Mouse (Mus musculus) gastrocnemius, adult 18-20 months (tissue): ENCODE results near the gene Uqcc2. TPM values are rescaled to one million over a fixed set of nuclear protein-coding genes. Genes with fewer than 3 reads are reported as not detected.

Experiments used
- DNase-seq: peaks from one replicate; pipeline ENCODE4 v3.0.0; 2021; ENCODE audit warnings: low spot score
- long read RNA-seq, 2 experiments: library from polyadenylated mRNA; stranded (forward); transcript quantifications; one replicate each; pipeline ENCODE4 v2.0.0; 2021
- total RNA-seq, 2 experiments: library from RNA; stranded (reverse); gene quantifications; 2 replicates each; pipeline ENCODE4 v1.2.3; 2021

Uqcc2 gene
- 100 to 1,000 TPM; 426 to 428 TPM for total RNA-seq
- long read RNA-seq, experiment 1, transcript Uqcc2-201 (4 exons, 500 nt): major isoform, 233 of 234 reads
- long read RNA-seq, experiment 1, partial matches to known transcripts: 0 of 234 reads
- long read RNA-seq, experiment 1, other reads (novel, unspliced or antisense): 1 of 234 reads
- long read RNA-seq, experiment 2, transcript Uqcc2-201 (4 exons, 500 nt): major isoform, 194 of 197 reads
- long read RNA-seq, experiment 2, partial matches to known transcripts: 2 of 197 reads
- long read RNA-seq, experiment 2, other reads (novel, unspliced or antisense): 1 of 197 reads

DNA sequence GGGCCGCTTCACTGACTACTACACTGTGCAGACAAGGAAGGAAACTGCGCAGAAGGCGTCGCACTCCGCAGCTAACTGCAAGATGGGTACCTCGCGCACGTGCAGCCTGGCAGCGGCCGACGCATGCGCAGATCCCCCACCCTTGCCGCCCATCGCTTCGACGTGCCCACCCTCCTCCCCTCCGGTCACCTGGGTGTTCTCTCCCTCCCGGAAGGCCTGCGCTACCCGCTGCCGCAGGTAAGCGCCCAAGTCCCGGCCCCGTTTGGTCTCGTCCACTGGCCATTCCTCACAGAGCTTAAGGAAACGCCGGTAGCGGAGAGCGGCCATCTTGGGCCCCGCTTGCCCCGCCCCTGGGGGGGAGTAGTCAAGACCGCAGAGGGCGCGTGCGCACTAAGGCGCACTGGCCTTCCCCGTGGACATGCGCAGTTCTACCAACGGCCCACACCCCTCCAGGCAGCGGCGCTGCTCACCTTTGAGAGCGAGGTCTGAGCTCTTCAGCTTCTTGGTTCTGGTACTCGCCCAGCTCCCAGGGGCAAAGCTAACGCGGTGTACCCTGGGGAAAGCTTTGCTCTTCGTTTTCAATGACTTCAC is at the start of gene Uqcc2:
TSS of gene Uqcc2 (minus strand) at position 366 of the 591 bp plus-strand sequence.
- peak; percentile 98 for DNase-seq

DNA sequence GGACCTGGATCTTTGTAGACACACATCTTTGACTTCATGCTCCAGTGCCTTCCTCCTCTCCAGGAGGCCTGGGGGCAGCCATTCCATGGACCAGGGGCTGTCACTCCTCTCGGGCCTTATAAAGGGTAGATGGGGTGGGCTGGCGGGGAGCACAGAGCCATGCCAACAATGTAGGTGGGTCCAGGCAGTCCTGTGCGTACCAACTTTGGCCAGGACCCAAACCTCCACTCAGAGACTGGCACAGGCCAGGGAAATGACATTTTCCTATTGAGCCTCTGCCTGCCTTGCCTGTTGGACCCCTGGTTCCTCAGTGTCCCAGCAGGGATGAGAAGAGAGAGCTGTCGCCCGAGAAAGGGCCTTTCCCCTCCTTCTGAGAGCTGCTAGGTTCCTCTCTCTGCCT is 48.7 kb upstream of the Uqcc2 start:
- DNase-seq: no peak

DNA sequence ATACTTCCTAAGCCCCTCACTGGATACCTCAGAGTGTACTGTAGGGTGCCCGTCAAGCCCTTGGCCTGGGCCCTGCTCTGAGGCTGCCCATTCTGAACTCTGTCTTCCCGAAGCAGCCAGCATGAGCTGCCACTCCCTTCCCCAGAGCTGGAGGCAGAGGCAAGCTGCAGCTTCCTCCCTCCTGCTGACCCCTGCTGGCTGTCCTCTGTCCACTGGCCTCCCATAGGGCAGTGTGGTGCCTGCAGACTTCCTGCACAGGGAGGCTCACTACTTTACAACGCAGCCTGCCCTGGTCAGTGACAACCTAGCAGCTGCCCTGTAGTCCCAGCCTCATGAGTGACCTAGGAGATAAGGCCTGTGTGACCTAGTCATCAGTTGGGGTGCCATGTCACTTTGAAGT is 48.0 kb upstream of the Uqcc2 start:
- DNase-seq: peak; percentile 72

DNA sequence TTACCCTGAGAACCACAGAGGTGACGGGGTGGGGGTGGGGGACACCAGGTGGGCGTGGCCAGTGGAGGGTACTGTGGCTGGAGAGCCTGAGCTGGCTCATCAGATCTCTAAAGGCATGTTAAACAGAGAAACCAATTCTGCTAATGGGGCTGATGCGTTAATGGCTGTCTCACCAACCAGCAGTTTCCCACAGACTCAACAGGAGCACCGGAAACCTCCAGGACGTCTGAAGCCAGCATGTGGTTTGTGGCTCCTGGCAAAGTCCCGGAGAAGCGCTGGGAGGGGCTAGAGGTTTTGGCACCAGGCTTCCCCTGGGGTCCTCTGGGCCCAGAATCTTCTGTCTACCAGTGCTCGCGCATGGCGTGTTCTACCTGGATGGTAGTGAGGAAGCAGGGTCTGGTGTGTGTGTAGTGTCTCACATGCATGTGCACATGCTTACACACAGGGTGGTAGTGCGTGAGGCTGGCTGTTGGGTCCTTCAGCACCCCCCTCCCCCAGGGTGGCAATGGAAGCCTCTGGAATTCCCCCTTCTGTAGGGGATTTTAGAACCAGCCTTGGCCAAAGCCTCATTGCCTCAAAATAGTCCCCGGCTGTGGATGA is 46.1 kb upstream of the Uqcc2 start:
- DNase-seq: no peak

DNA sequence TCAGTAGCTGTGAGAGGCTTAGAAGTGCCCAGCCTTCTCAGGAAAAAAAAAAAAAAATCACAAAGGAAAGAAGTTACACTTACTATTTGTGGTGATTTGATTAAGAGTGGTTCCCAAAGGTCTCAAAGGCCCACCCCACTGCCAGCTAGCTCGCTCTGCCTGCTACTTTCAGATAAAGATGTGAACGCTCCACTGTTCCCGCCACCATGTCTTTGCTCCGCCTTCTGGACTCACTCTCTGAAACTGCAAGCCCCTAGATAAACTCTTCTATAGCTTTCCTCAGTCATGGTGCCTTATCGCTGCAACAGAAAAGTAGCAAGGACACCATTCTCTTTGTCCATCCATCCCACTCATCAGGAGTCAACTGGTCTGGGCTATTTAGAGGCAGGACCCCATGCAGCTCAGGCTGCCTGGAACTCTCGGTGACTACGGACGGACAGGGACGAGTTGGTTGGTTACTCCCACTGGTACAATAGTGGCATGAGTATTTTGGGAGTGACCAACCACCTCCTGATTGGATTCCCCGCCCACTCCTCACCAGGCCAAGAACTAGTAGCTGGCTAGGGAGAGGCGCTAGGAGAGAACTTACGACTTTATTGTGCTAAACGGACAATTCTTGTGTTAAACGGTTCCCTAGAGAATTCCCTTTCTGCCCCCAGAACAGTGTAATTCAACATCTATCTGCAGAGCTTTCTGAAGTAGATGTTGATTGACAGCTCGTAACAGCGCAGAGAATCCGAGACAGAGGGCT is 44.9 kb upstream of the Uqcc2 start:
- no peak for DNase-seq

DNA sequence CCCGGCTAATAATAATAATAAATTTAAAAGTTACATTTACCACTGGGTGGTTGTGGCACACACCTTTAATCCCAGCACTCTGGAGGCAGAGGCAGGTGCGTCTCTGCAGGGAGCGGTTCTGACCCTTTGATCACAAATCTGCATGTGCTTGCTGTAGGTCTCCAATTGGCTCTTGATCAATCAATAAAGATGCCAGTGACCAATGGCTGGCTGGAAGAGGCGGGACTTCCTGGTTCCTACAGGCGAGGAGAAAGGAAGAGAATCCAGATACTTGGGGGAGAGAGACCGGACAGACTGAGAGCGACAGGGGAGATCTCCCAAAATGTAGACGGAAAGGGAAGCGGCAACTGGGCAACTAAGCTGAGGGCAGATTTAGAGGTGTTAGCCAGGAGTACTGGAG is 44.3 kb upstream of the Uqcc2 start:
- DNase-seq: no peak

DNA sequence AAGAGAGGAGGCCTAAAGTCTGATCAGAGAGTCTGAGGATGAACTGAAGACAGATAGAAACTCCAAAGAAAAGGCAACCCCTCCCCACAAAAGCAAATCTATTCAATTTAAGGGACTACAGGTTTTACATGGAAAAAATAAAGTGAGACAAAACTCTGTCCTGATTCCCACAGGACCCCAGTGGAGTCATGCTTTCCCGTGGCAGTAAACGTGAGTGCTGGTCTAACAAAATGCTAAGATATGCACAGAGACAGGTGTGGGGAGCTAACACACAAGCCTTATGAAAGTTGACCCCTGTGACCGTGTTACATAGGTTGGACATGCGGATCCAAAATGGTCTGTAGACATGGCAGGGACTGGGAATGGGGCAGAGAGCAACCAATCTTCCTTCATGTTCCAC is 43.0 kb upstream of the Uqcc2 start:
- no peak for DNase-seq

DNA sequence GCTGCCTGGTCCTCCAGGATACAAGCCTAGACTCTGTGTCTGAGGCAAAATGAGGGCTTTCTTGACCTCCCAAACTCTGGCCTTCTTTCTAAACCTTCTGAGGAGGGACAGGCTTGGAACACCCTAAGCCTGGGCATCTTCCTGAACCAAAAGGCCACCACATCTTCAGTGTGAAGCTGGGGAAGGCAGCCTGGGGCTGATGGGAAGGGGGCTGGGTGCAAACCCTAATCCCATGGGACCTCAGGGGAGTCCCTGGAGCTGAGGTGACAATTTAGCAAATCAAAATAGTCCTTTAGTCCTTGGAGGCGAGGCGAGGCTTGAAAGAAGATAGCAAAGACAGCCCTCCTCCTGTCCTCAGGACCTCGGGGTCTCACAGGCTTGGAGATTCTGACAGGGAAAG is 42.6 kb upstream of the Uqcc2 start:
- no peak for DNase-seq

DNA sequence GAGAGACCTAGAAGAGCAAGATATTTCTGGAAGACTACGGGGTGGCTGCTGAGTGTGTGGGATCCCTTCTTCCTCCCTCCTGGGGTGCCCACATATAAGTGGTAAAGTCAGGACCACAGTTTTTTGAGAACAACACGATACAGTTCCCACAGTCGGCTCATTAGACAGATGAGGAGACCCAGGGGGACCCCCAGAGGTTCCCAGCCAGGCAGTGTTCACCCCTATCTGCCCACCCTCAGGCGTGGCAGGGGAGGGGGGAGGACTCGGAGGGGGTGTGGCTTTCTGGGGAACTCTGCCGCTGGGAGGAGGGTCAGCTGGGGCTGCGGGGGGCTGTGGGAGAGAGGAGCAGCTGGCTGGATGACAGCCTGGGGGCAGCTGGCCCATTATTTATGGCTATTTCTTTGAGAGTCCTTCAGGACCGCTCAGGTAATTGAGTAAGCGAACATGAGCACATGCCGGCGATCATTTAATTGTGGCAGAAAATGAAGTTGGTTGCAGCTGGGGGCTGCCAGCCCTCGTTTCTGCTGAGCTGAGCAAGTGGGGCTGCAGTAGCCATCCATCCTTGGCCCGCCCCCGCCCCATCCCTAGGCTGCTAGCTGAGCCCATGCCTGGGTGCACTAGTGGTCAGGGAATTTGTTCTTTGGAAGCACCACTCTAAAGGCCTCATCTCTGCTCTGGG is 41.6 kb upstream of the Uqcc2 start:
- no peak for DNase-seq

DNA sequence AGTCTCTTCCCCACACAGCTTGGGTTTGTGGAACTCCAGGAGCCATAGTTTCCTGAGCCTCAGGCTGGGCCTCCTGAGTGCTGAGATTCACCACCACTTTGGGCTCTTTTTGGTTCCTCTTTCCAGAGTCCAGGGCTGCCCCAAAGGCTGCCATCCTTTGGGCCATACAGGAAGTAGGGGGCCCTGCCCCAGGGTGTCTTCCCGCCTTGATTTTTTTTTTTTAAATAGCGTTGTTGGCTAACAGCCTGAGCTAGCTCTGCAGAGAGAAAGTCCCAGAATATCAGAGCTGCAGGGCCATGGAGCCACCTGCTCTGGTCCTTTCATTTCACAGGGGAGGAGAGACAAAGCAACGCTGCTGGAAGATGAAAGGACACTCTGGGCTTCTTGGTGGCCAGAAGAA is 40.0 kb upstream of the Uqcc2 start:
- DNase-seq: no peak

DNA sequence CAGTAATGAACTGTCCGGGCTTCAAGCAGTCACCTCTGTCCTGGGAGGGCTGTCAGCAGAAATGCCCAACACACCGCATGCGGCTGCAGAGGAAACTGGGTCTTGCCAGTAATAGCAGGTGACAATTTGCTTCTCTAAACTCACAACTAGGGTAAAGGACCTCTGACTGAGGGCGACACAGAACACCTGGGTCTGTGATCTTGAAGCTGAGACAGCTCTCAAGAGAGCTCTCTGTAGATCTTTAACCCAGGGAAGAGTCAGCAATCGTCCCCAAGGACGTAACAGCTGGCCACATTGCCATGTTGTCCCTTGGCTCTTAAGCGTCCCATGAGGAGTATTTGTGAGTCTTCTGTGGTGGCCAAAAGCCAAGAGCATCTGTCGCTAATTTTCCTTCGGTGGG is 38.7 kb upstream of the Uqcc2 start:
- DNase-seq: no peak

DNA sequence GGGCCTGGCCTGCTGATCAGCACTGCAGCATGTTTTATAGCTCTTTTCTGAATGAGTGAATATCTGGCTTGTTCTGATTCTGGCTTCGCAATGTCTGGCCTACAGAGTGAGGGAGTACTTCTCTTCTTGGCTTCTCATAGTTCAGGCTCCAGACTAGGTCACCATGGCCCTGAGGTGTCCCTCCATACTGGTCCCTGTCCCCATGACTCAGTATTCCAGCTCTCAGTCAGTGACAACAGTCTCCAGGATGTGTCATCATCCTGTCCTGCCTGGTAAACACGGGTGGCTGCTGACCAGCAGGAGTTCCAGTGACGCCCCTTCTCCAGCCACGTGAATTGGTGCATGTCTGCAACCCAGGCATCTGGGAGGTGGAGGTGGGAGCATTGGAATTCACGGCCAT is 37.4 kb upstream of the Uqcc2 start:
- DNase-seq: no peak

DNA sequence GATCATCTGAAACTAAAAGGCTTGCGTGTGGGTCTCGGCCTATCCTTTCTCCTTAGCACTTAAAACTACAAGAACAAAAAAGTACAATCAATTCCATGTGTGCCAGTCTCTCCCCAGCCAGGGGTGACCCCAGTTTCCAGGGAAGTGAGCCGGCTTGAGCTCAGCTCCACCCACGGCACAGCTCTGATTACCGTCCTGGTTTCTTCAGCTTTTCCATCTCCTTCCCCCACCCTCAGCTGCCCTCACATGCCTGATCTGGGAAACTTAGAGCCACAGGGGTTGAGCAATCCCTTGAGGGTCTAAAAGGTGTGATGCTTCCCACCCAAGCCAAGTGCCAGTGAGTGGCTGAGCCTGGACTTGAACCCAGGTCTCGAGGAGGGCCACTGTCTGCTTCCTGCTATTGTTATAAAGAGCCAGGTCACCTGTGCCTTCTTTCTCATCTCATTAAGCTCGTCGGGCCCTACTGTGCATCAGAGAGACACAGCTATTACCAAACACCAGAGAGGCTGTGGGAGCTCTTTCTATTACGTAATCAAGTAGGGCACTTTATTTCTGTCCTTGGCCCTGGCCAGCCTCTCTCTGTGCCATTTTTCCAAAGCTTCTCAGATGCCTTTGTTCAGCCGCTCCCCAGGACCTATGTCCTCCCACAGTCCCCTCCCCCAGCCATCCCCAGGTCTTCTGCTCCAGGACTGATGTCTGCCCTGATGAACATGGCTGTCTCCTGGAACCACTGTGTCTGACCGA is 36.4 kb upstream of the Uqcc2 start:
- DNase-seq: no peak

DNA sequence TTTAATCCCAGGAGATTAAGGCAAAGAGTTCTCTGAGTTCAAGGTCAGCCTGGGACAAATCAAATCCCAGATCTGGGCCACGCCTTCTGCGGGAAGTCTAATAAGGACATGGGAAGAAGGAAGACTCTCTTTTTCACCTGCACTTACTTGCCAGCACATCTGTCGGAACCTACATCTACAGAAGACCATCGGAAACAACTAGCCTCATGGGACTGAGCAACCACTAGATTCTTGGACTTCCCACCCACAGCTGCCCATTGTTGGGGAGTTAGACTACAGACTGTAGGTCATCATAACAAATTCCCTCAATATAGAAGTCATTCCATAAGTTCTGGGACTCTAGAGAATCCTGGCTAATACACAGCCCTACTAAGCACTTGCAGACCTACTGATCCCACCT is 34.9 kb upstream of the Uqcc2 start:
- no peak for DNase-seq

DNA sequence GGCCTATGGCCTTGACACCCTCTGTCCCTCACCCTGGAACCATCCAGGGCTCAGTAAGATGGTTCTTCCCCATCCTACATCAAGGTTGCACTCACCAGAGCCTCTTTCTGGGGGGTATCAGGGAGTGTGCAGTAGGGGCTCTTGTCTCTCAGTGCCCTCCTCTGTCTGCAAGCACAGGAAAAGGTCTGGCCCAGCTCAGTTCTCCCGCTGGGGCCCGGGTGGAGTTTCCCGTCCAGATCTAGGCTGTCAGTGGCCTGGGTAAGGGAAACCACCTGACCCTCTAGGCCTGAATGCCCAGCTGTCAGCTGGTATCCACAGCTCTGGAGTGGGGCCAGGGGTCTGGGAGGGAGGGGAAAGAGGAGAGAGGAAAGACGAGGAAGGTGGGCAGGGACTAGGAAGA is 33.8 kb upstream of the Uqcc2 start, which contains the start of gene Ip6k3:
TSS of gene Ip6k3 (minus strand) at position 251 of the 400 bp plus-strand sequence.
- peak; percentile 80 for DNase-seq

DNA sequence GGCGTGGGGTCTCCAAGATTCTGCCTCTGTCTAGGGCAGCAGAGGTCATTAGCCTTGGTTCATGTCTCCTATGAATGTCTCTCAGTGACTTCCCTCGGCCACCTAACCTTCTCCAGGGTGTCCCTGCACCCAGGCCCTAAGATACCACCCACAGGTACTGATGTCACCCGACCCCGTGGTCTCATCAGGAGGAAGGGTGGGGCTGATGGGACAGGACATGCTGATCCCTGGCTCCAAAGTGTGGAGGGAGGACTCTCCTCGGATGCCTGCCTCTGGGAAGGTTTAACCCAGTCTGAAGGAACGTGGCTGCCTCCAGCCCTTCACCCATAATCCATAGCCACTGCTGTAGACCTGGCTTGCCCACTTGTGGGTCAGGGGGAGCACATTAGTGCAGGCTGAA is 33.2 kb upstream of the Uqcc2 start:
- peak; percentile 79 for DNase-seq

DNA sequence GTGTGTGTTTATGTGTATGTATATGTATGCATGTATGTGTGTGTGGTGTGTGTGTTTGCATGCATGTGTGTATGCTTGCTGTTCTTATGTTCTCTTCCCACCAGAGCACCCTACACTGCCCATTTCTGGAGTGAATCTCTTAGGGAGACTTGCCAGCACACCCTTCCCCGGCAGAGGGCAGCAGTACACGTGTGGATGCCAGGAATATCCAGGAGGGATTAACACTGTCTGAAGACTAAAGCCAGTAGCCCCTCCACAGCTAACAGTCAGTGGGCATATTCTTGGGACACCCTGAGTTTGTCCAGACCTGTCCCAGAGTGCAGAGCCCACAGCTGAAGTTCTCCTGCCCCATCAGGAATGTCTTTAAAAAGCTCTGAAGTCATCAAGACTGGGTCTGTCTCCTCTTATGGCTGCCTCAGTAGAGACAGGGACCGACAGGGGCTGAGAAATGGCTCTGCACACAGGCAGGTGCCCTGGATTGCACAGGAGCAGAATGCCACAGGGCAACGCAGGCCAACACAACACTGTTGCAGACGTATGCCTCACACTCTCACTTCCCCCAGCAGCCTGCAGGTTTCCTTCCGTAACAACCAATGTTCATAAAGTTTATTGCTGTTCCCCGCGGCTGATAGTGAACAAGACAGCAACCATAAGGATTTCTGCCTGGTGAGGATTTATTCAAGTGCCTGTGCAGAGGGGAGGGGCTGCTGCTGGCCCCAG is 31.5 kb upstream of the Uqcc2 start:
- peak; percentile 69 for DNase-seq

DNA sequence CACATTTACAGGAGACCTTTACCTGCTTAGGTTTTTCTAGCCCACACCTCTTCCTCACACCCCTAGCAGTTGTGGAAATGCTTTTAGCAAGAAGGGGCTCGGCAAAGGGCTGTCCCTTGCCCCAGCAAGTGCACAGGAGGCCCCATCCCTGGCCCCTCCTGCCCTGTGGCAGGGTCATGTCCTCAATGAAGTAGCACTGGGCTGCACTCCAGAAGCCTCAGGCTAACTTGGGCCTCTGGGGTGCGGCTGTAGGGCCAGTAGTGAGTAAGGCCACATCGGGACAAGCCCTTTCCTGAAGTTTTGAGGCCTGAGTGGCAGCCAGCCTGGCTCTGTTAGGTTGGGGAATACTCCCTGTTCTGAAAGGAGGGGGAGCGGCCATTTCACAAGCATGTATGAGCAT is 27.2 kb upstream of the Uqcc2 start:
- DNase-seq: peak; percentile 88

DNA sequence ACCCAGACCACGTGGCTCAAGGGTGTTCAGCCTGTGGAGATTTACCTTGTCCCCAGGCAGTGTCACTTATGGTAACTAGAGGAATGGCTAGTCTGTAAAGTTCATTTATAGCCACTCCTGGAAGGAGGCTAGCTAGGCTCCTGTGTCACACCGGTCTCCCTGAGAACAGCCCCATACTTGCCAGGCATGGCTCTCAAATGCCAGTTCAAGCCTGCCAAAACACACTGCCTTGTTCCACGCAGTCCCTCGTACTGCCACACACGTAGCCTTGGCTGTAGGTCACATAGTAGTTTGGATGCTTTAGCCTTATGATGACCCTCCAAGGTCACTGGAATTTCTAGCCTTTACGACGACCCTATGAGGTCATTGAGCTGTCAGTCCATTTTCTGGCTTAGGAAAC is 25.5 kb upstream of the Uqcc2 start:
- DNase-seq: peak; percentile 87

DNA sequence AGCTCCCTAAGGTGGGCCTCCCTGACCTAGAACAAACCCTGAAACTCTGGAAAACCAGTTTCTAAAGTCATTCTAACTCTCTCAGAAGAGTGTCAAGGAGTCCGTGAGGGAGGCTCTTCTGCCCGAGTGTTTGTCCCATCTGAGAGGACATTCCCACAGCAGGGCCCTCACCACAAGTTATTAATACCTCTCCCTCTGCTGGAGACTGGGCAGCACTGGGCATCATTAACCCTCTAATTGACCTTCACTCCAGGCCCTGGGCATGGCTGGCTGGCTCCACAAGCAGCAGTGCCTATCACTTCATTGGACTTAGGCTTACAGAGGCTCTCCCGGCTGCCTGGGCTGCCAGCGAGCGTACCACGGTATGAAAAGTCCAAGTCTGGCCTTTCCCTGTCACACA is 24.7 kb upstream of the Uqcc2 start:
- no peak for DNase-seq
